Comparison of ENCODE assay signal across 9 mouse cellular contexts in genomic region chr3:119949041-119949470, GRCm38 (mm10).
A peak's percentile ranks its signal among the peaks of the same experiment; 100 is the strongest.
DNase-seq lines count a peak whose midpoint lies in the region; ATAC-seq lines count a peak whose summit lies in the region.
"Had no signal": no experiment of that assay in that cellular context is flagged by ENCODE, and none has a peak within 500 bp of the region (broad histone marks: within the 10 kb centered on the region; RNA-seq: fewer than 3 reads in every experiment).

No protein-coding gene starts in this region.

- no peaks in the 10 kb centered on the region for H3K36me3 ChIP-seq in forebrain, embryonic 14.5 days (ENCODE audit: control insufficient read depth, insufficient read depth, low read length)
- no peaks in the 10 kb centered on the region for H3K36me3 ChIP-seq in intestine, embryonic 14.5 days (ENCODE audit: control insufficient read depth, insufficient read depth, low read length)
- no peaks in the 10 kb centered on the region for H3K36me3 ChIP-seq in limb, embryonic 13.5 days
- no peaks in the 10 kb centered on the region for H3K36me3 ChIP-seq in midbrain, embryonic 14.5 days (ENCODE audit: control insufficient read depth, insufficient read depth, low read length)

- peak overlapping the region; percentile 15 for H3K4me3 ChIP-seq in forebrain, embryonic 14.5 days (ENCODE audit: low read depth, low read length)
- H3K4me3 ChIP-seq in intestine, embryonic 14.5 days (ENCODE audit: low read depth, low read length) = 0 out of 2 replicates have a peak overlapping the region, but pooled peaks have one; percentile 20
- H3K4me3 ChIP-seq in limb, embryonic 13.5 days = peak overlapping the region; percentile 33
- H3K4me3 ChIP-seq in midbrain, embryonic 14.5 days (replicated peaks; ENCODE audit: low read depth, low read length) = peak overlapping the region; percentile 26; the same call in 1 of the 2 replicates

- intact Hi-C loops in heart, postnatal 25 days (cut with DNase I) = no loop called here

- 2% methylated on average over 17 of the region's 17 CpGs for WGBS in forebrain, embryonic 14.5 days
- 10% methylated on average over 17 of the region's 17 CpGs for WGBS in intestine, embryonic 14.5 days
- WGBS in limb, embryonic 13.5 days = 17% methylated on average over 17 of the region's 17 CpGs
- 8% methylated on average over 17 of the region's 17 CpGs for WGBS in midbrain, embryonic 14.5 days

- H3K9me3 ChIP-seq in forebrain, embryonic 14.5 days (replicated peaks; ENCODE audit: control insufficient read depth, low read length) = no peaks in the 10 kb centered on the region
- no peaks in the 10 kb centered on the region for H3K9me3 ChIP-seq in intestine, embryonic 14.5 days (ENCODE audit: control insufficient read depth, low read length)
- H3K9me3 ChIP-seq in limb, embryonic 13.5 days = no peaks in the 10 kb centered on the region
- H3K9me3 ChIP-seq in midbrain, embryonic 14.5 days (ENCODE audit: control insufficient read depth, low read length) = no peaks in the 10 kb centered on the region

- peak overlapping the region; percentile 55 for H3K27ac ChIP-seq in forebrain, embryonic 14.5 days (ENCODE audit: low read depth, low read length)
- no peak overlapping the region for H3K27ac ChIP-seq in intestine, embryonic 14.5 days (ENCODE audit: low read depth)
- H3K27ac ChIP-seq in limb, embryonic 13.5 days = no peak overlapping the region
- peak overlapping the region; percentile 70 for H3K27ac ChIP-seq in midbrain, embryonic 14.5 days (replicated peaks; ENCODE audit: low read depth, low read length)

- DNase-seq in heart, adult 18-20 months = peak; percentile 9 to 14
- no peak for DNase-seq in heart, postnatal 25 days (ENCODE audit: low spot score)
- peak; percentile 82 for DNase-seq in forebrain, embryonic 14.5 days (ENCODE audit: low spot score)
- DNase-seq in intestine, embryonic 14.5 days (ENCODE audit: low spot score) = peak; percentile 61
- peak; percentile 81 for DNase-seq in midbrain, embryonic 14.5 days
- DNase-seq in urinary bladder, postnatal 36 days (ENCODE audit: low spot score in 2 of 2) = peak; percentile 4 to 40

- peak; percentile 47 for ATAC-seq in forebrain, embryonic 14.5 days
- ATAC-seq in intestine, embryonic 14.5 days (replicated peaks; ENCODE audit: low FRiP score, low TSS enrichment, low read depth) = peak; percentile 56; the same call in 1 of the 2 replicates
- ATAC-seq in limb, embryonic 13.5 days (ENCODE audit: low FRiP score, low read depth) = peak; percentile 66
- ATAC-seq in midbrain, embryonic 14.5 days (ENCODE audit: low FRiP score, low TSS enrichment) = peak; percentile 57
- no peak for ATAC-seq in megakaryocyte, adult 5-6 weeks (ENCODE audit: poor library complexity, severe bottlenecking)

- peak overlapping the region; percentile 50 for H3K9ac ChIP-seq in forebrain, embryonic 14.5 days (ENCODE audit: low read length)
- no peak overlapping the region for H3K9ac ChIP-seq in intestine, embryonic 14.5 days (ENCODE audit: low read length)
- H3K9ac ChIP-seq in limb, embryonic 13.5 days = peak overlapping the region; percentile 31; the same call in 1 of the 2 replicates
- peak overlapping the region; percentile 31; the same call in 1 of the 2 replicates for H3K9ac ChIP-seq in midbrain, embryonic 14.5 days (replicated peaks; ENCODE audit: low read length)

- no peaks in the 10 kb centered on the region for H3K27me3 ChIP-seq in forebrain, embryonic 14.5 days (replicated peaks; ENCODE audit: control insufficient read depth, insufficient read depth, low read length)
- H3K27me3 ChIP-seq in intestine, embryonic 14.5 days (replicated peaks; ENCODE audit: control insufficient read depth, insufficient read depth, low read length) = no peaks in the 10 kb centered on the region
- no peaks in the 10 kb centered on the region for H3K27me3 ChIP-seq in limb, embryonic 13.5 days
- no peaks in the 10 kb centered on the region for H3K27me3 ChIP-seq in midbrain, embryonic 14.5 days (ENCODE audit: control insufficient read depth, insufficient read depth, low read length)
- H3K27me3 ChIP-seq: CH12.LX had no signal

- peaks cover 28% of the 10 kb centered on the region for H3K4me1 ChIP-seq in forebrain, embryonic 14.5 days (ENCODE audit: control insufficient read depth, insufficient read depth, low read length)
- peaks cover 2% of the 10 kb centered on the region; the same call in 1 of the 2 replicates for H3K4me1 ChIP-seq in intestine, embryonic 14.5 days (replicated peaks; ENCODE audit: control insufficient read depth, insufficient read depth, low read length)
- peaks cover 16% of the 10 kb centered on the region for H3K4me1 ChIP-seq in limb, embryonic 13.5 days
- peaks cover 24% of the 10 kb centered on the region for H3K4me1 ChIP-seq in midbrain, embryonic 14.5 days (ENCODE audit: control insufficient read depth, insufficient read depth, low read length)

- peak overlapping the region; percentile 49 for H3K4me2 ChIP-seq in forebrain, embryonic 14.5 days (ENCODE audit: low read length)
- H3K4me2 ChIP-seq in intestine, embryonic 14.5 days (ENCODE audit: low read length) = peak overlapping the region; percentile 41
- peak overlapping the region; percentile 64 for H3K4me2 ChIP-seq in limb, embryonic 13.5 days (replicated peaks)
- peak overlapping the region; percentile 53 for H3K4me2 ChIP-seq in midbrain, embryonic 14.5 days (ENCODE audit: low read length)

Comparison
In these comparisons a context has a peak if more than half of its experiments do, and no peak if none do; other contexts are left out.
1. H3K27ac ChIP-seq: peak in forebrain, embryonic 14.5 days (single experiment) and midbrain, embryonic 14.5 days (single experiment); none in intestine, embryonic 14.5 days (single experiment) and limb, embryonic 13.5 days (single experiment).
2. Peak in every context shown above with its lines, with median percentiles within 50 percentile points of each other: H3K4me2 ChIP-seq and H3K4me3 ChIP-seq.